ENCODE assay signal across 35 mouse cellular contexts in the genomic region with DNA sequence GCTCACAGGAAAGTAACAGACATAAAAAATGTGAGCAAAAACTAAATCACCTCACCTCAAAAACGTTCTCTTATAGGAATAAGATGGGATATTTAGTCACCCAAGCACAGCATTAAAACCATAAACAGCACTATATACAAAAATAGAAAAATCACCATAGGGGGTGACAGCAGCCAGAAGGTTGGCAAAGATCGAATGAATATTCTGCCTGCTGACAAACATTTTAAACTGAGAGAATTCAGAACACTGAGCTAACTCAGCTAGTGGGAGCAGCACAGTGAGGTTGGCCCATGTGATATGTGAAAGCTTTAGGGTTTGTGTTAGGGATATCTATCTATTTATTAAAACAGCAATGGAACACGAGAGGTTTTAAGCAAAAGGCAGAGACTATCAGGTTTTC. TPM values are rescaled to one million over a fixed set of nuclear protein-coding genes. Genes with fewer than 3 reads are reported as not detected.
DNase-seq lines count a peak whose midpoint lies in the region; ATAC-seq lines count a peak whose summit lies in the region.
"Had no signal": no experiment of that assay in that cellular context is flagged by ENCODE, and none has a peak within 500 bp of the region (broad histone marks: within the 10 kb centered on the region; RNA-seq: fewer than 3 reads in every experiment).

No protein-coding gene starts in this region.

- H3K36me3 ChIP-seq in intestine, embryonic 15.5 days, result no peaks in the 10 kb centered on the region
- H3K36me3 ChIP-seq: G1E; heart, embryonic 13.5 days; liver, embryonic 13.5 days; midbrain, embryonic 13.5 days; neural tube, embryonic 13.5 days; stomach, embryonic 15.5 days had no signal

- no peaks in the 10 kb centered on the region for H3K9me3 ChIP-seq in intestine, embryonic 15.5 days
- H3K9me3 ChIP-seq: forebrain, embryonic 13.5 days; G1E; heart, embryonic 13.5 days; liver, embryonic 13.5 days; midbrain, embryonic 13.5 days; neural tube, embryonic 13.5 days; stomach, embryonic 15.5 days had no signal

- H3K27ac ChIP-seq in intestine, embryonic 15.5 days, result no peak overlapping the region
- H3K27ac ChIP-seq: forebrain, embryonic 13.5 days; heart, embryonic 13.5 days; hindbrain, embryonic 14.5 days; kidney, postnatal 0 days; liver, embryonic 13.5 days; macrophage; midbrain, embryonic 13.5 days; neural tube, embryonic 13.5 days; stomach, embryonic 15.5 days had no signal

- no peak overlapping the region for H3K4me3 ChIP-seq in intestine, embryonic 15.5 days (replicated peaks)
- H3K4me3 ChIP-seq: forebrain, embryonic 13.5 days; heart, embryonic 13.5 days; liver, embryonic 13.5 days; midbrain, embryonic 13.5 days; neural tube, embryonic 13.5 days; stomach, embryonic 15.5 days had no signal

- DNase-seq in layer of hippocampus, adult 11-12 months (ENCODE audit: low spot score), result peak; percentile 20
- DNase-seq in layer of hippocampus, adult 8-10 months (ENCODE audit: low spot score in 2 of 2), result no peak
- peak; percentile 36 for DNase-seq in cerebellum, adult 11 months
- peak; percentile 85 for DNase-seq in cerebellum, adult 9-10 months
- peak; percentile 27 to 58 for DNase-seq in cerebellum, postnatal 36 days
- no peak for DNase-seq in kidney, adult 9 months
- DNase-seq: adrenal gland, postnatal 14 days; gastrocnemius, postnatal 10 days; heart, postnatal 10 days; kidney, adult 18-20 months; kidney, postnatal 4 days; left cerebral cortex, postnatal 4 days; liver, embryonic 13.5 days; lung, adult 2 months; lung, postnatal 10 days; retina, postnatal 1 day; right cerebral cortex, postnatal 14 days; thymus, postnatal 25 days had no signal

- no peak overlapping the region for H3K4me2 ChIP-seq in intestine, embryonic 15.5 days (replicated peaks)
- H3K4me2 ChIP-seq: forebrain, embryonic 13.5 days; heart, embryonic 13.5 days; hindbrain, embryonic 14.5 days; liver, embryonic 13.5 days; midbrain, embryonic 13.5 days; neural tube, embryonic 13.5 days; stomach, embryonic 15.5 days had no signal

- no peak for ATAC-seq in intestine, embryonic 15.5 days
- ATAC-seq: forebrain, embryonic 13.5 days; midbrain, embryonic 13.5 days had no signal

- no peaks in the 10 kb centered on the region for H3K4me1 ChIP-seq in intestine, embryonic 15.5 days (replicated peaks)
- H3K4me1 ChIP-seq: forebrain, embryonic 13.5 days; heart, embryonic 13.5 days; liver, embryonic 13.5 days; midbrain, embryonic 13.5 days; neural tube, embryonic 13.5 days; stomach, embryonic 15.5 days had no signal

- no peak overlapping the region for H3K9ac ChIP-seq in intestine, embryonic 15.5 days
- H3K9ac ChIP-seq: forebrain, embryonic 13.5 days; heart, embryonic 13.5 days; hindbrain, embryonic 14.5 days; liver, embryonic 13.5 days; midbrain, embryonic 13.5 days; neural tube, embryonic 13.5 days; stomach, embryonic 15.5 days had no signal

- WGBS in intestine, embryonic 15.5 days, result 73% methylated on average over 3 of the region's 3 CpGs

- H3K27me3 ChIP-seq in intestine, embryonic 15.5 days (replicated peaks), result no peaks in the 10 kb centered on the region
- H3K27me3 ChIP-seq: forebrain, embryonic 13.5 days; heart, embryonic 13.5 days; liver, embryonic 13.5 days; midbrain, embryonic 13.5 days; neural tube, embryonic 13.5 days; stomach, embryonic 15.5 days had no signal

RNA-seq across cellular contexts. Expression of gene Tdo2, which starts 11.4 kb away (rescaled TPM):
- total RNA-seq in layer of hippocampus, adult 8-10 months (2022), result 10 to 100 TPM in 1 of 4 experiments, 1 to 10 TPM in 3; 8.7 to 12.8 (median 9.5) TPM
- polyA plus RNA-seq in intestine, embryonic 15.5 days (2015; fragmentation: Nextera tagmentation; extraction: Ambion mirVana), result 1.0 and 1.7 TPM in 2 replicates
- total RNA-seq: G1E; gastrocnemius, postnatal 10 days; heart, postnatal 10 days; hematopoietic stem cell, adult 5-6 weeks; megakaryocyte-erythroid progenitor cell, adult 5-6 weeks had no signal
- polyA plus RNA-seq: G1E; hindbrain, embryonic 14.5 days; macrophage; midbrain, embryonic 13.5 days; small intestine, adult 2 months had no signal

RNA-seq across cellular contexts. Expression of gene Asic5, which starts 17.5 kb away (rescaled TPM):
- not detected for total RNA-seq in layer of hippocampus, adult 8-10 months (2022)
- 0.13 and 0.25 TPM in 2 replicates for polyA plus RNA-seq in intestine, embryonic 15.5 days (2015; fragmentation: Nextera tagmentation; extraction: Ambion mirVana)
- total RNA-seq: G1E; gastrocnemius, postnatal 10 days; heart, adult 8-10 months; heart, postnatal 10 days; hematopoietic stem cell, adult 5-6 weeks; layer of hippocampus, postnatal 25 days; left cerebral cortex, postnatal 4 days; megakaryocyte-erythroid progenitor cell, adult 5-6 weeks had no signal
- polyA plus RNA-seq: embryonic facial prominence, embryonic 11.5 days; forebrain, embryonic 13.5 days; G1E; heart, embryonic 13.5 days; hindbrain, embryonic 14.5 days; limb, embryonic 14.5 days; liver, embryonic 13.5 days; lung, adult 2 months; macrophage; neural tube, embryonic 13.5 days; stomach, embryonic 15.5 days had no signal

RNA-seq across cellular contexts. Expression of gene Ctso, which starts 32.2 kb away (rescaled TPM):
- total RNA-seq in layer of hippocampus, adult 8-10 months (2022), result 10 to 100 TPM; 18.2 to 26.1 (median 22.2) TPM
- 19.2 and 19.4 TPM in 2 replicates for polyA plus RNA-seq in intestine, embryonic 15.5 days (2015; fragmentation: Nextera tagmentation; extraction: Ambion mirVana)

Comparison
In these comparisons a context has a peak if more than half of its experiments do, and no peak if none do; other contexts are left out.
1. DNase-seq: peak in layer of hippocampus, adult 11-12 months (single experiment), cerebellum, adult 11 months (single experiment), cerebellum, adult 9-10 months (single experiment) and cerebellum, postnatal 36 days (2 of 2); none in layer of hippocampus, adult 8-10 months (0 of 2) and kidney, adult 9 months (single experiment).